Mouse (Mus musculus) testis, adult 2 months (tissue): ENCODE data around the gene Grk2.

Experiments used
- CTCF ChIP-seq: fragments of 200-500 bp; IDR thresholded peaks from 2 replicates; pipeline ENCODE4 v1.5.1; 2012; ENCODE audit warnings: low read depth, mild to moderate bottlenecking, inconsistent platforms, low read length, moderate library complexity; ENCODE audit not compliant: control insufficient read depth, insufficient read depth, insufficient replicate concordance
- POLR2A ChIP-seq: fragments of 200-500 bp; IDR thresholded peaks from 2 replicates; pipeline ENCODE4 v1.6.1; 2012; ENCODE audit warnings: low read depth, mild to moderate bottlenecking, inconsistent platforms, low read length, moderate library complexity; ENCODE audit not compliant: control insufficient read depth

DNA sequence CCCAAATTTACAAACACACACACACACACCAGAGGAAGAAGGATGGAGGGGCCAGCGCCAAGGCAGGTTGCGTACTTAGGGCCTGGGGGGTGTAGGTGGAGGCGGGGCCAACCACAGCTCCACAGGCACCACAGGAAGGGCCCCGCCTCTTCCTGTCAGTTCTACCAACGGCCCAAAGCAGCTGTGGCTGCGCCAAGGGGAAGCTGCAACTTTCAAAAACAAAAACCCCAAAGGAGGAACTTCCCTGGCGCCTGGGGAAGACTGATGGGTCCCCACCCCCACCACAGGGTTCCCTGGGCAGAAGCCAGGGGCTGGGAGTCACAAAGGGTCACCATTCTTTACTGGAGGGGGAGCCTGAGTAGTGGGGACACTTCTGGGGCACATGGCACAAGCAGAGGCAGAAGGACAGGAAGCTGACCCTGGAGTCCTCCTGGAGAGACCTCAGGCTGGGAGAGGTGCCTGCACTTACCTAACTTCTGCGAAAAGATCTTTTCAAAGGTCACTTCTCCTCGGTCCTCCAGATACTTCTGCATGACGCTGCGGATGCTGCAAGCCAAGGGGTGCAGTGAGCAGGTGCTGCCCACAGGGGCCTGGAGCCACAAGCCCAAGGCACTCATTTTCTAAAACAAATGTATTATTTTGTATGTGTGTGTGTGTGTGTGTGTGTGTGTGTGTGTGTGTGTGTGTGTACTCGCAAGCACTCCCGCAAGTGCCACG is 11.5 kb downstream of the Grk2 start:
- TF ChIP-seq CTCF, result no peak
- no peak for TF ChIP-seq POLR2A
